In genomic region chr3:117120086-117121055, GRCm38 (mm10) we compare ENCODE assay signal across 8 mouse cellular contexts.
DNase-seq lines count a peak whose midpoint lies in the region; TF ChIP-seq lines count a peak whose summit lies in the region.

No protein-coding gene starts in this region.

- no peaks in the 10 kb centered on the region for H3K4me1 ChIP-seq in cortical plate, adult 2 months (ENCODE audit: control insufficient read depth, insufficient read depth, low read length)

- peak; percentile 5 for DNase-seq in urinary bladder, postnatal 25 days (ENCODE audit: low spot score)
- DNase-seq in urinary bladder, postnatal 10 days (ENCODE audit: low spot score), result no peak
- peak; percentile 15 to 45 for DNase-seq in heart, postnatal 14 days
- peak; percentile 56 to 67 for DNase-seq in layer of hippocampus, adult 8-10 months (ENCODE audit: low spot score in 2 of 2)
- peak; percentile 40 for DNase-seq in lung, postnatal 14 days
- peak; percentile 41 for DNase-seq in right cerebral cortex, postnatal 25 days
- no peak for DNase-seq in T-cell, adult 2 months (ENCODE audit: low spot score)

- no peak overlapping the region for H3K27ac ChIP-seq in cortical plate, adult 2 months (ENCODE audit: insufficient read depth, low read length)

- intact Hi-C loops in heart, postnatal 14 days (cut with DNase I), result loop anchor here (1.0 kb wide), 1 partner anchor 318 kb away; no protein-coding TSS in a partner anchor

- TF ChIP-seq CTCF in cortical plate, adult 2 months (IDR thresholded peaks at IDR 0.05; ENCODE audit: extremely low read depth, insufficient read depth, low read length), result peak; percentile 77

- TF ChIP-seq POLR2A in cortical plate, adult 2 months (IDR thresholded peaks at IDR 0.05; ENCODE audit: extremely low read depth, insufficient read depth, low read length), result no peak

- no peak overlapping the region for H3K4me3 ChIP-seq in cortical plate, adult 2 months (ENCODE audit: insufficient read depth, low read length)

Comparison
In these comparisons a context has a peak if more than half of its experiments do, and no peak if none do; other contexts are left out.
1. DNase-seq: peak in urinary bladder, postnatal 25 days (single experiment), heart, postnatal 14 days (2 of 2), layer of hippocampus, adult 8-10 months (2 of 2), lung, postnatal 14 days (single experiment) and right cerebral cortex, postnatal 25 days (single experiment); none in urinary bladder, postnatal 10 days (single experiment) and T-cell, adult 2 months (single experiment).